Mouse (Mus musculus) kidney, adult 2 months (tissue): Measurements from ENCODE around the gene Asic1.

ENCODE experiments used
- CTCF ChIP-seq: fragments of 200-500 bp; conservative IDR thresholded peaks from 2 replicates; pipeline ENCODE4 v1.5.1; 2011; ENCODE audit warnings: low read depth, mild to moderate bottlenecking, control low read depth, low read length, moderate library complexity, mixed read lengths; ENCODE audit not compliant: insufficient read depth, insufficient read length
- POLR2A ChIP-seq: fragments of 200-500 bp; IDR thresholded peaks from one replicate; pipeline ENCODE4 v1.6.1; 2011; ENCODE audit warnings: low read depth, low read length, control low read depth

DNA sequence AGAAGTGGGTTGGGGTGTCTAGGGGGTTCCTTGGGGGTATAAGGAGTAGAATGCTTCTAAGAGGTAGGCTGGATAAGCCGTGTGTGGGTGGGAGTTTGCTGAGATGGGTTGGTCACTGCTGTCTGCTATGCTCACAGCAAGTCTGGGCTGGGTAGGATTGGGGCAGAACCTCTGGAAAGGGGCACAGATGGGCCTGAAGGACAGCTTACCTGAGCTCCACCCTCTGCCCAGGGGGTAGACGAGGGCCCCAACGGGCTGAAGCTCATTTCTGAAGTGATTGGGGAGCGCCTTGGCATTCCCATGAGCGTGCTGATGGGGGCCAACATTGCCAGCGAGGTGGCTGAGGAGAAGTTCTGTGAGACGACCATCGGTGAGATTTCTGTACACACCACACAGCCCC lies 49.7 kb downstream of the Asic1 start:
- TF ChIP-seq CTCF (no peak), POLR2A (no peak)
